Mouse (Mus musculus): ENCODE measurements at regions not wholly inside any gene's neighbourhood (a gene's known extent, or its start where the extent isn't known, plus 50 kb on each side); places are given as distances from the start of the nearest gene placed in this dataset.

DNA sequence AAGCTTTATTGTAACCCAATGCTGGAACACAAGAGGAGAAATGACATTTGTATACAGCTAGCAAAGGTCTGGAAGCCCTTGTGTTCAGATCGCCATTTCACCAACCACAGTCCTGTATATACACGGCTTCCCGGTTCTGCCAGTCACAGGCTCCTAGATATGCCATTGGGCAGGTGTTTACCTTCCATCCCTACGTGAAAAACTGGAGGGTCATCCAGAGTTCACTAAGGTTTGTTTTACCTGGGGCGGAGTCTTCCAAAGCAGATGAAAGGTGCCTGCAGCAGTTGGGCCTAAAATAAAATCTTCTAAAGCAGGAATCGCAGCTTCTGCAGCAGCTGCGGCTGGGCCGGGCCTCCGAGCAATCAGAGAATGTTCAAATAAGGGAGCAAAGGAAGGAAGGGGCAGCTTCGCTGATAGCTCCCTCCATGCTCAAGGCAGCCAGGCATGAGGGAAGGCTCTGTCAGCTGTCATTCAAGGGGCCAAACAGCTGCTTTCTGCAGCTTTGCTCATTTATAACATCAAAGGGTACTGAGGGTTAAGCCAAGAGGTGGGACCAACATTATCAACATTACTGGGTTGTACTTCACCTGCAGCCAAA lies 81.7 kb upstream of the Hmga2 start:
- no peak for DNase-seq (ENCODE audit: low read depth, low spot score)

DNA sequence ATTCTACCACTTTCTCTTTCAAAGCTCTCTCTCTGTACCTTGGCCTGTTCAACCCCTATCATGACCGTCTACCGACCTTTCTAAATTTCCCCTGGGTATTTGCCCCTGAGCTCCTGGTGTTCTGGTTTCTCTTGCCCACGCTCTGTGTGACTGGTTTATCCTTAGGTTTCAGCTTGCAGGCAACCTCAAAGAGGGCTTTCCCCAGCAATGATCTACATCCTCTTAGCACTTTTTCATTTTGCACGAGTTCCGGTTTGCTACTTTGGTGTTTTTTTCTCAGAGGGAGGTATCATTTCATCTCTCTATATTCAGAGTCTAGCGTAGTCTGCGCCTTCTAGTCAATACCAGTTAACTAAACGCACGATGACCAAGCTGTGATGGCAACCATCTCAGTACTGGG lies 79.8 kb upstream of the Hmga2 start:
- no peak for DNase-seq (ENCODE audit: low read depth, low spot score)

DNA sequence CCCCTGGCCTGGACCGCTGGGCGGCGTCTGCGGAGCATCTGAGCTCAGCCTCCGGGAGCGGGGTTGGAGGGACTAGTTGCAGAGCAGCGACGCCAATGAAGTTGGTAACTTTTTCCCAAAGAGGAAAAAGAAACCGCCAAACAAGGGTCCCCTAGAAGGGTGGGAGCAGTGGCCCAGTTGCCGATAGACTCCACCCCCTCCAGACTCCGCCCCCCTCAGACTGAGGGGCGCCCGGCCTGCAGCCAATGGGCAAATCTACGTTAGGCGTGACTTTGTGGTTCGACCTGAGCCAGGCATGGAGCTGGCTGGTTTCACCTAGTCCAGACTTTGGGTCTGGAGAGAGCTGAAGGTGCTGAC lies 76.8 kb upstream of the Hmga2 start:
- peak; percentile 70 for DNase-seq (ENCODE audit: low read depth, low spot score)

DNA sequence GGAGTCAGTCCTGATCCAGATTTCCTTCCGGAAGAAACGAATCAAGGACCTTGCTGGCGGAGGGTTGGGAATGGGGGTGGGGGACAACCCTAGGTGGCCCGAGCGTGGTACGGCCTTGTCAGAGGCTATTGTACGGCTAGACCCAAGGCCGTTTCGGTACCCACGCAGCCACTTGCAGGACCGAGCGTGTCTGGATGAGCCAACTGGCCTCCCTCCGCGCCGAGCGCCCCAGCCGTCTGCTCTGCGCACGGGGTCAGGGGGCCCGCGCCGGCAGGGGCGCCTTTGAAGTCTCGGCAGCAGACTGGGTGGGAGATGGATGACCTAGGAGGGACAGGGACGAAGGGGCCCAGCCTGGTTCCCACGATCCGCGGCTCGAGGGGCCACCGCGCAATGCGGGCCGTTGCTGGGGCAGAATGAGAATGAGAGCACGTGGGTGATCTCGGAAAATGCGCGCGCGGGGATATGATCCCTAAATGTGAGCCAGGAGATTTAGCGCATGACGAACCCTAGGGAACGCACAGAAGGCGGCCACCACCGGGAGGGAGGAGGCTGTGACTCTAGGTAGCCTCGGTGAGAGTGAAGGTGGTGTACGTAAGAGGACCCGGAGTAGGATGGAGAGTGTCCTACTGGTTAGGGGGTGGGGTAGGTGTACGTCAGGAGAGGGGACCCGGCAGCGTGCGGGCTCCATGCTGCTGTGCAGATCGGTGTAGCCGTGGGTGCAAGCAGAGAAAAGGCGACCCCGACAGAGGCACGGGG lies 76.2 kb upstream of the Hmga2 start:
- DNase-seq (ENCODE audit: low read depth, low spot score), result no peak

DNA sequence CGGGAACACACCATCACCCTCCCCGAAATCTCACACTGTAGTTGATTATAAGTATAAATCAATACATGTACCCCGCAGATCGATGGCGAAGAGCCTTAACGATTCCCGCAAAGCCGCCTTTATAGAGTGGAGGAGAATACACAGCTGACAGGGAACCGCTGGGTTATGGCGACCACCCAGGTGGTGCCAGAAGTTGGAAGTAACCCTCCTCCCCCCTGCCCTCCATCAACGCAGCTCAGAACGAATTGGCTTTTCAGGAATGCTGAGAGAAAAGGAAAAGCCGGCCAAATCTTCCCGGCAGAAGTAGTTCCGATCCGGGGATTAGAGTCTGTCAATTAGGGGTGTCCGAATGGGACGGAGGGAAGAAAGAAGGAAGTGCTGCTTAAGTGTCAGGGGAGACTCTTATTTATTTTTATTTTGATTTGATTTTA lies 75.6 kb upstream of the Hmga2 start:
- no peak for DNase-seq (ENCODE audit: low read depth, low spot score)

DNA sequence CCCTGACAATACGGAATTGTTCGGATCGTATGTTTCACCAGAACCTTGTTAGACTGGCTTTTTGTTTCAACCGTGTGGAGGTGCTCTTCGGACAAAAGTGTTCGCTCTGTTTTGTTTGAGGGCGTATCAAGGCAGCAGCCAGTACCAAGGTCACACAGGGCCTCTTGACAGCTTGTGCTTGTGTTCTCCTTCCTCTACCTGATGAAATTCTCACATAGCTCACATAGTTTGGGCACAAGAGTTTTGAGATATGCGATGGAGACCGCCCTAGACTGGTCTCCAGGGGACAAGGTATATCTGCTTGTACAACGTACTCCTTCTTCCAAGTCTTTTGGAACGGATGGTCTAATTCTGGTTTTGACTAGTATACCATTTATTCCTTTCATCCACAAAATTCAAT lies 70.9 kb upstream of the Hmga2 start:
- DNase-seq (ENCODE audit: low read depth, low spot score), result no peak

DNA sequence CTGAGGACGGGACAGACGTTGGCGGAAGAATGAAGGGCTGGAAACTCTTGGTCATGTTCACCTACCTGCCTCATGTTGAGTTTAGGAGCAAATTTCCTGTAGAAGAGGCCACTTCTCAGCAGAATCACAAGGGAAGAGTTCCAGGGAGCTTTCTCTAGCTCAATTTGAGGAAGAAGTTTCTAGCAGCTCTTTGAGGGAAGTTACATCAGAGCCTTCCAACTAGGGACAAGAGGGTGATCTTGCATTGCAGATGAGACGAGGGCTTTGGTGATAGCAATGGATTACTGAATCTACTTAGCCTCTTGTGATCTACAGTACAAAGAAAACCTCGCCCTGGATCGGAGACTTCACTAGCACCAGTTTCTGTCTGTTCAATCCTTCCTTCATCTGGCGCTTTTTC lies 65.3 kb upstream of the Hmga2 start:
- DNase-seq (ENCODE audit: low read depth, low spot score), result no peak

DNA sequence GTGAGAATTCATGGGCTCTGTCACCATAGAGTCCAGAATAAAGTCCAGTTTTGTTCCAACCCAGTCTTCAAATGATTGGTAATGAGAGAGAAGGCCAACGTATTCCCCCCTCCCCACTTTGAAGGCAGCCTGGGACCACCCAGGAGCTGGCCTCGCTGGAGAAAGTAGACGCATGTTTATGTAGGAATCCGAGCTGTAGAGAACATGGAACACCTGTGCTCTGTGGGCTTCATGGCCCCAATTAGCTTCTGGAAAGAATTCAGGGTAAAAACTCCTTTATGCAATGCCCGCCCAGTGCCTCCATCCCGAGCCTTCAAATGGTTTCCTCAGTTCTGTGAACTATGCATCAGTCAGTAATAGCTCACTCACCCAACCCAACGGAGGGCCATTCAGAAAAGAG lies 62.3 kb upstream of the Hmga2 start:
- DNase-seq (ENCODE audit: low read depth, low spot score), result no peak

DNA sequence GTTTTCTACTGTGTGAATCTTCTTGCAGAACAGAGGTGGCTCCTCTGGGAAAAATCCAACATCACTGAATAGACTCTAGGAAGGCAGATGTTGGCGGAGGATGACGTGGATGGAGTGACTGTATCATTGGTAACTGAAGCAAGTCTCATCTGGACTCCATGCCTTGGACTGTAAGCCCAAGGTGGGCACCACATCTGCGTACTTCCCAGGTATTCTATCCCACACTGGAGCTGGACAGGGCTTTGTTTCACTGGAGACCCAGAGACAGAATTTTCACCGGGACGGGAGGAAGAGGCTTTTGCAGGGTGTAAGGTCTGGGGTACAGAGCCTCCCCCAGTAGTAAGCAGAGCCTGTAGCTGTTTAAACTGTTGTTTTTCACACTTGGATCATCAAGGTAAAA lies 52.1 kb upstream of the Hmga2 start:
- no peak for DNase-seq (ENCODE audit: low read depth, low spot score)

DNA sequence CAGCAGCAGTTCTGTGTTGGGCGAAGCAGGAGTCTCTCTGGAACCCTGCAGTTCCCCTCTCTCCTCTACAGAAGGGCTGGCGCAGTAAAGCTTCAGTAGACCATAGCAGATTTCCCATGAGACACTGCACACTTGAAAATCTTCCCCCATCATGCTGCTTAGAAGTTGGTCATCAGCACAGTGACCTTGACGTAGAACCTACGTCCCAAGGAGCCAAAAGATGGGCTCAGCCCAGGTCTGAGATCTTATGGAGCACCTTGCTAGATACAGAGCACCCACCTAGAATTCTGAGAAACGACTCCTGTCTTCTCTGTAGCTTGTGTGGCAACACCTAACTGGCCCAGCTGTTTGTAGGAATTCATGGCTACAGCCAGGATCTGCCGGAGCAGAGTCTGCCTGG lies 51.7 kb upstream of the Hmga2 start:
- DNase-seq (ENCODE audit: low read depth, low spot score), result no peak

DNA sequence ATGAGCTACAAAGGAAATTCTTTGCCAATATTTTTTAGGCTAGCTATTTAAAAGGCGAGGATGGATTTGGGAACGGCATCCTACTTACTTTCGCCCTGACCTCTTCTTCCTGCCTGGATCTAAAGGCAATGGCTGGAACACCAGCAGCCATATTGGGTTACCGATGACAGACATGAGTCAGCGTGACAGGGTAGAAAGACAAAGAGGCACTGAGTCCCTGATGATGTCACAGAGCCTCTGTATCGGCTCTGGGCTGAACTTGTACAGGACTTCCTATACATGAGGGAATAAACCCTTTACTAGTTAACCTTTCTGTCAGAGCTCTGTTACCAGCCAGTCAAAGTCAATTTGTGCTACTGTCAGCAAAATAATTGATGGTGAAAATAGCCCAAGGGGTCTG lies 50.7 kb upstream of the Hmga2 start:
- DNase-seq (ENCODE audit: low read depth, low spot score), result no peak
